Mouse (Mus musculus) ES-CJ7 (cell line): Measurements from ENCODE around the gene Srl.
"Not testable (repeated sequence)": the region's sequence is repeated elsewhere in the genome, so short reads cannot be mapped to it uniquely, and the experiment has no call there.

ENCODE experiments used
- DNase-seq: peaks from one replicate; pipeline ENCODE4 v3.0.0; 2011; ENCODE audit warnings: low read depth, low spot score

Srl gene

GRCm38 (mm10) chr16:4552829-4553550 is 11.4 kb upstream of the Srl start:
- DNase-seq = no peak

GRCm38 (mm10) chr16:4551885-4552284 is 10.3 kb upstream of the Srl start:
- no peak for DNase-seq

GRCm38 (mm10) chr16:4551056-4551455 is 9.4 kb upstream of the Srl start:
- DNase-seq = peak; percentile 89

- DNase-seq = peak; percentile 63
Observed at GRCm38 (mm10) chr16:4548953-4549688, 7.5 kb upstream of the Srl start.

- DNase-seq = no peak
Observed at GRCm38 (mm10) chr16:4547611-4548010, 6.0 kb upstream of the Srl start.

- DNase-seq = no peak
Observed at GRCm38 (mm10) chr16:4546838-4547237, 5.2 kb upstream of the Srl start.

GRCm38 (mm10) chr16:4544845-4545244 is 3.2 kb upstream of the Srl start:
- DNase-seq = no peak

GRCm38 (mm10) chr16:4543266-4543665 is 1.6 kb upstream of the Srl start:
- no peak for DNase-seq

GRCm38 (mm10) chr16:4542236-4542774 is 689 bp upstream of the Srl start:
- peak; percentile 48 for DNase-seq

GRCm38 (mm10) chr16:4541033-4541432 is 583 bp downstream of the Srl start:
- DNase-seq = no peak

- DNase-seq = peak; percentile 70
Observed at GRCm38 (mm10) chr16:4540064-4540775, 1.4 kb downstream of the Srl start.

- peak; percentile 29 for DNase-seq
Observed at GRCm38 (mm10) chr16:4539521-4539920, 2.1 kb downstream of the Srl start.

- DNase-seq = no peak
Observed at GRCm38 (mm10) chr16:4537616-4538358, 3.8 kb downstream of the Srl start.

GRCm38 (mm10) chr16:4527373-4527772 is 14.2 kb downstream of the Srl start:
- not testable (repeated sequence) for DNase-seq

GRCm38 (mm10) chr16:4523313-4524004 is 18.2 kb downstream of the Srl start:
- DNase-seq = no peak

GRCm38 (mm10) chr16:4522879-4523278 is 18.7 kb downstream of the Srl start:
- no peak for DNase-seq

GRCm38 (mm10) chr16:4521735-4522530 is 19.7 kb downstream of the Srl start:
- DNase-seq = no peak

- DNase-seq = no peak
Observed at GRCm38 (mm10) chr16:4521074-4521667, 20.4 kb downstream of the Srl start.

GRCm38 (mm10) chr16:4520673-4521072 is 20.9 kb downstream of the Srl start:
- no peak for DNase-seq

- no peak for DNase-seq
Observed at GRCm38 (mm10) chr16:4519825-4520224, 21.8 kb downstream of the Srl start.
